Mouse (Mus musculus) brain, embryonic 18.5 days (tissue): ENCODE data around the gene Pagr1b.

Experiments used
- DNase-seq: peaks from one replicate; pipeline ENCODE4 v3.0.0-alpha.2; 2012; ENCODE audit warnings: low read depth, low spot score

The Pagr1b gene

DNA sequence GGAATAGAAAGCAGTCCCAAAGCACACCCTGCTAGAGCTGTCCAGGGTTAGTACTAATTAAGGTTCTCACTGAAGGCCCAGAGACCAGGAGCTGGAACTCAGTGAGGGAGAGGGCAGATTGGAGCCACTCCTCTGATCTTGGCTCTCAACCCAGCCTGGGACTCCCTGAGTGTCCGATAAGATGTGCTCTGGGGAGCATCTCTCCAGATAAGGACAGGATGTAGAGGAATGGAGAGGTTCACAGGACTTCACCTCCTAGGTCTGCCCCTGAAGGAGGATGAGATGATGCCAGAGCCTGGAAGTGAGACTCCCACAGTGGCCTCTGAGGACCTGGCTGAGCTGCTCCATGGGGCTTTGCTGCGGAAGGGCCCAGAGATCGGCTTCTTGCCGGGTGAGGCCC lies 64.5 kb downstream of the Pagr1b start:
- DNase-seq: no peak
